13 mouse cellular contexts compared by ENCODE assay signal in the genomic region with DNA sequence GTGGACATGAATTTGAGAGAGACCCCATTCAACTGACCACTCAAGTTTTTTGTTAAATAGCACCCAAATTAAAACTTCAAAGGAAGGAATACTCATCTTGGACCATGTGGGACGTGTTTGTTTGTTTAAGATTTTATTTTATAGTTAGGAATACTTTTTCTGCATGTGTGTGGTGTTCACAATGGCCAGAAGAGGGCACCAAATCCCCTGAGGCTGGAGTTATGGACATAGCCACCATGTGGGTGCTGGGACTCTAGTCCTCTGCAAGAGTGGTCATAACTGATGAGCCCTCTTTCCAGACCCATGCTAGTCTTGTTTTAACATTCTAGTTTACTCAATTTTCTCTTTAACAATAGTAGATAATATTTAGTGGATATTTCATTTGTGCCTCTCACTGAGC. TPM values are rescaled to one million over a fixed set of nuclear protein-coding genes. Genes with fewer than 3 reads are reported as not detected.
A peak's percentile ranks its signal among the peaks of the same experiment; 100 is the strongest.
DNase-seq lines count a peak whose midpoint lies in the region; ATAC-seq and TF ChIP-seq lines count a peak whose summit lies in the region.
"Had no signal": no experiment of that assay in that cellular context is flagged by ENCODE, and none has a peak within 500 bp of the region (broad histone marks: within the 10 kb centered on the region; RNA-seq: fewer than 3 reads in every experiment).

No protein-coding gene starts in this region.

- peak; percentile 42 for TF ChIP-seq RAD21 in CH12.LX (IDR thresholded peaks at IDR 0.05; ENCODE audit: low read depth, low read length)

- 0 out of 2 replicates have a peak, but pooled peaks have one; percentile 21 for TF ChIP-seq CTCF in kidney, adult 2 months (conservative IDR thresholded peaks at IDR 0.05; ENCODE audit: insufficient read depth, insufficient read length, low read depth, low read length)
- peak; percentile 47 to 68; a peak in 3 of 4 replicates for TF ChIP-seq CTCF in CH12.LX (conservative IDR thresholded peaks at IDR 0.05 in 1 of 2, IDR thresholded peaks at IDR 0.05 in 1 of 2; ENCODE audit: low read depth in 2 of 2, low read length in 2 of 2)

- WGBS in kidney, adult 2 months: 70% methylated on average over 1 of the region's 1 CpGs
- 63% methylated on average over 1 of the region's 1 CpGs for WGBS in kidney, embryonic 16.5 days

- no peaks in the 10 kb centered on the region for H3K4me1 ChIP-seq in kidney, adult 2 months (ENCODE audit: control insufficient read depth, insufficient read depth, low read length)
- H3K4me1 ChIP-seq in kidney, embryonic 16.5 days (ENCODE audit: insufficient read depth, low read length): no peaks in the 10 kb centered on the region
- no peaks in the 10 kb centered on the region for H3K4me1 ChIP-seq in CH12.LX (ENCODE audit: control insufficient read depth in 1 of 2, insufficient read depth in 2 of 2)
- H3K4me1 ChIP-seq: midbrain, embryonic 12.5 days had no signal

- no peaks in the 10 kb centered on the region for H3K27me3 ChIP-seq in kidney, adult 2 months (replicated peaks; ENCODE audit: control insufficient read depth, insufficient read depth, low read length)
- H3K27me3 ChIP-seq in kidney, embryonic 16.5 days (ENCODE audit: insufficient read depth, low read length): no peaks in the 10 kb centered on the region
- no peaks in the 10 kb centered on the region for H3K27me3 ChIP-seq in CH12.LX (replicated peaks)
- H3K27me3 ChIP-seq: heart, embryonic 12.5 days had no signal

- no peaks in the 10 kb centered on the region for H3K79me2 ChIP-seq in CH12.LX (replicated peaks; ENCODE audit: control insufficient read depth, extremely low read depth, insufficient read depth, poor library complexity, severe bottlenecking)

- no peaks in the 10 kb centered on the region for H3K36me3 ChIP-seq in kidney, adult 2 months (ENCODE audit: control insufficient read depth, insufficient read depth, low read length)
- no peaks in the 10 kb centered on the region for H3K36me3 ChIP-seq in kidney, embryonic 16.5 days (ENCODE audit: insufficient read depth, low read length)
- H3K36me3 ChIP-seq in CH12.LX (replicated peaks in 1 of 2; ENCODE audit: control insufficient read depth in 1 of 2, insufficient read depth in 1 of 2, low read length in 1 of 2): peaks cover 0 to 20% of the 10 kb centered on the region in 2 experiments
- H3K36me3 ChIP-seq: heart, embryonic 12.5 days; midbrain, embryonic 12.5 days had no signal

- H3K4me2 ChIP-seq in kidney, embryonic 16.5 days (replicated peaks; ENCODE audit: low read depth, low read length): no peak overlapping the region
- no peak overlapping the region for H3K4me2 ChIP-seq in CH12.LX (ENCODE audit: insufficient read depth, low read depth, poor library complexity, severe bottlenecking)
- H3K4me2 ChIP-seq: heart, embryonic 12.5 days; midbrain, embryonic 12.5 days had no signal

- dilution Hi-C loops in CH12.LX (cut with MboI; ENCODE audit: extremely low pct_ligation_motif_present, extremely low pct_unique_long_range_greater_than_20kb, low sequenced_read_pairs): no loop called here

- H3K9ac ChIP-seq in kidney, embryonic 16.5 days (replicated peaks; ENCODE audit: low read length): no peak overlapping the region
- no peak overlapping the region for H3K9ac ChIP-seq in CH12.LX (ENCODE audit: insufficient read depth, low read depth)
- H3K9ac ChIP-seq: heart, embryonic 12.5 days; midbrain, embryonic 12.5 days had no signal

- no peak overlapping the region for H3K4me3 ChIP-seq in kidney, adult 2 months (ENCODE audit: insufficient read depth, low read depth, low read length)
- H3K4me3 ChIP-seq in kidney, embryonic 16.5 days (ENCODE audit: low read length): no peak overlapping the region
- H3K4me3 ChIP-seq in CH12.LX (replicated peaks in 1 of 3; ENCODE audit: low read depth in 2 of 3, low read length in 2 of 3, poor library complexity in 1 of 3): no peak overlapping the region
- H3K4me3 ChIP-seq: heart, embryonic 12.5 days; midbrain, embryonic 12.5 days had no signal

- no peak for TF ChIP-seq EP300 in CH12.LX (IDR thresholded peaks at IDR 0.05; ENCODE audit: low read length)

- H3K27ac ChIP-seq in kidney, adult 2 months (ENCODE audit: insufficient read depth, low read depth, low read length): no peak overlapping the region
- H3K27ac ChIP-seq in kidney, embryonic 16.5 days (ENCODE audit: low read length): no peak overlapping the region
- no peak overlapping the region for H3K27ac ChIP-seq in CH12.LX (ENCODE audit: insufficient read depth, low read depth)
- H3K27ac ChIP-seq: midbrain, embryonic 12.5 days had no signal

- no peaks in the 10 kb centered on the region for H3K9me3 ChIP-seq in kidney, embryonic 16.5 days (ENCODE audit: low read length)
- no peaks in the 10 kb centered on the region for H3K9me3 ChIP-seq in CH12.LX (replicated peaks; ENCODE audit: low read length)
- H3K9me3 ChIP-seq: heart, embryonic 12.5 days; midbrain, embryonic 12.5 days had no signal

- ATAC-seq in kidney, embryonic 16.5 days (ENCODE audit: low FRiP score, low TSS enrichment): no peak
- ATAC-seq in frontal cortex, adult (ENCODE audit: low TSS enrichment): no peak

- in situ Hi-C loops in CH12.LX (cut with MboI; ENCODE audit: low pct_ligation_motif_present, low pct_unique_long_range_greater_than_20kb, low sequenced_read_pairs): no loop called here

- no peak for TF ChIP-seq POLR2A in kidney, adult 2 months (IDR thresholded peaks at IDR 0.05; ENCODE audit: low read depth, low read length)
- TF ChIP-seq POLR2A in CH12.LX (IDR thresholded peaks at IDR 0.05; ENCODE audit: low read depth, low read length): no peak

- DNase-seq in kidney, adult 2 months: no peak
- peak; percentile 52 for DNase-seq in 3T3-L1 (ENCODE audit: low read depth, low spot score)
- peak; percentile 42 for DNase-seq in CH12.LX (ENCODE audit: extremely low read depth)
- DNase-seq in c-Kit-positive CD71-positive TER-119-positive erythroid progenitor cells, embryonic 14.5 days (ENCODE audit: low spot score): peak; percentile 15
- no peak for DNase-seq in gastrocnemius, postnatal 10 days
- DNase-seq in spleen, postnatal 14 days (ENCODE audit: low spot score in 2 of 2): no peak
- DNase-seq: kidney, adult 8-10 months; left cerebral cortex, postnatal 4 days; right cerebral cortex, postnatal 25 days had no signal

TF ChIP-seq in CH12.LX, 34 proteins besides CTCF, POLR2A, EP300 and RAD21:
- TF ChIP-seq IRF4 (IDR thresholded peaks at IDR 0.05; ENCODE audit: low read depth, low read length) (no peak), MYC (IDR thresholded peaks at IDR 0.05; ENCODE audit: low read depth, low read length) (peak; percentile 72), JUND (conservative IDR thresholded peaks at IDR 0.05; ENCODE audit: low read depth, low read length) (no peak), SMC3 (IDR thresholded peaks at IDR 0.05; ENCODE audit: low read depth, low read length) (peak; percentile 41)
TF ChIP-seq in CH12.LX: peak in this region for 2.

RNA-seq across cellular contexts. Expression of a gene that starts 14.9 kb away (rescaled TPM):
- polyA plus RNA-seq in kidney, adult 2 months (2012; rRNA removed): 0.95 and 0.96 TPM in 2 replicates
- polyA plus RNA-seq in kidney, embryonic 16.5 days (2015; fragmentation: Nextera tagmentation; extraction: Ambion mirVana): 8.1 and 9.5 TPM in 2 replicates
- 1.6 and 2.0 TPM in 2 replicates for total RNA-seq in CH12.LX (2012; rRNA removed)
- total RNA-seq in CH12.LX (2014; rRNA removed): 4.8 and 4.9 TPM in 2 replicates
- 7.3 and 9.6 TPM in 2 replicates for polyA plus RNA-seq in CH12.LX (2012; ENCODE audit: insufficient read length, low read depth)
- 1 to 10 TPM; 7.4 to 9.8 TPM for total RNA-seq in gastrocnemius, postnatal 10 days (2021)

Comparison
In these comparisons a context has a peak if more than half of its experiments do, and no peak if none do; other contexts are left out.
1. DNase-seq: peak in 3T3-L1 (single experiment), CH12.LX (single experiment) and c-Kit-positive CD71-positive TER-119-positive erythroid progenitor cells, embryonic 14.5 days (single experiment); none in kidney, adult 2 months (single experiment), gastrocnemius, postnatal 10 days (single experiment) and spleen, postnatal 14 days (0 of 2).